Mouse (Mus musculus) hindbrain, embryonic 16.5 days (tissue): ENCODE results near the gene Uvrag. TPM values are rescaled to one million over a fixed set of nuclear protein-coding genes. Genes with fewer than 3 reads are reported as not detected.
A peak's percentile ranks its signal among the peaks of the same experiment; 100 is the strongest.

Experiments used
- ATAC-seq: fragments of 200-750 bp; cut with Nextera tagmentation; 2 replicates; pipeline ENCODE4 v1.8.0; 2017; ENCODE audit warnings: moderate TSS enrichment, moderate library complexity
- H3K27ac ChIP-seq: fragments of 300-500 bp; sonication (generic); 2 replicates; pipeline ENCODE4 v1.5.1; 2014; ENCODE audit warnings: low read depth, mild to moderate bottlenecking, control low read depth, low read length, moderate library complexity
- H3K27me3 ChIP-seq: fragments of 300-500 bp; sonication (generic); replicated peaks from 2 replicates; pipeline ENCODE4 v1.6.1; 2014; ENCODE audit warnings: low read length; ENCODE audit not compliant: control insufficient read depth, insufficient read depth
- H3K36me3 ChIP-seq: fragments of 300-500 bp; sonication (generic); 2 replicates; pipeline ENCODE4 v1.6.1; 2014; ENCODE audit warnings: mild to moderate bottlenecking, low read length, moderate library complexity, mixed read lengths; ENCODE audit not compliant: control insufficient read depth, insufficient read depth
- H3K4me1 ChIP-seq: fragments of 300-500 bp; sonication (generic); 2 replicates; pipeline ENCODE4 v1.6.1; 2014; ENCODE audit warnings: low read depth, low read length; ENCODE audit not compliant: control insufficient read depth, insufficient read depth
- H3K4me2 ChIP-seq: fragments of 300-500 bp; sonication (generic); 2 replicates; pipeline ENCODE4 v1.6.1; 2014; ENCODE audit warnings: mild to moderate bottlenecking, low read length, control low read depth, moderate library complexity
- H3K4me3 ChIP-seq: fragments of 300-500 bp; sonication (generic); 2 replicates; pipeline ENCODE4 v1.5.1; 2014; ENCODE audit warnings: mild to moderate bottlenecking, low read length, control low read depth, moderate library complexity
- H3K9ac ChIP-seq: fragments of 300-500 bp; sonication (generic); 2 replicates; pipeline ENCODE4 v1.6.1; 2014; ENCODE audit warnings: low read depth, mild to moderate bottlenecking, control low read depth, low read length, moderate library complexity
- H3K9me3 ChIP-seq: fragments of 300-500 bp; sonication (generic); 2 replicates; pipeline ENCODE4 v1.6.1; 2014; ENCODE audit warnings: mild to moderate bottlenecking, low read length, moderate library complexity; ENCODE audit not compliant: control insufficient read depth
- WGBS: fragments of 180-500 bp; shearing (Covaris S2); extraction: QIAGEN DNeasy Blood & Tissue Kit; methylation state at CpG from one replicate; pipeline ENCODE4 v1.1.7; 2014; 5-methylcytosine and 5-hydroxymethylcytosine counted together
- polyA plus RNA-seq: library from polyadenylated mRNA; unstranded; fragments of >200 nt; fragmentation: Nextera tagmentation; extraction: Ambion mirVana; gene quantifications from 2 replicates; pipeline ENCODE4 v1.2.1, GENCODE M21; 2015

The Uvrag gene
- polyA plus RNA-seq, 1 experiment from 2014 or later = 14.4 TPM

- no peaks in the 10 kb centered on the region for H3K27me3 ChIP-seq
- H3K9ac ChIP-seq = no peak overlapping the region
- H3K4me3 ChIP-seq = no peak overlapping the region
- no peak overlapping the region for H3K27ac ChIP-seq
- no peaks in the 10 kb centered on the region for H3K36me3 ChIP-seq
- no peak overlapping the region for H3K4me2 ChIP-seq
- 70% methylated on average over 9 of the region's 9 CpGs for WGBS
- H3K4me1 ChIP-seq = peaks cover 9% of the 10 kb centered on the region; the same call in 1 of the 2 replicates
- no peaks in the 10 kb centered on the region for H3K9me3 ChIP-seq
- ATAC-seq = 0 out of 2 replicates have a peak, but pooled peaks have one; percentile 26
Observed at GRCm38 (mm10) chr7:99100087-99100486, 40.9 kb downstream of the Uvrag start.

- ATAC-seq = no peak
- Histone ChIP-seq H3K4me3 (no peak overlapping the region), H3K4me1 (peaks cover 9% of the 10 kb centered on the region; the same call in 1 of the 2 replicates), H3K27ac (no peak overlapping the region), H3K9me3 (no peaks in the 10 kb centered on the region), H3K27me3 (no peaks in the 10 kb centered on the region), H3K9ac (no peak overlapping the region), H3K4me2 (no peak overlapping the region), H3K36me3 (peaks cover 2% of the 10 kb centered on the region; the same call in 1 of the 2 replicates)
- WGBS = 90% methylated on average over 7 of the region's 7 CpGs
Observed at GRCm38 (mm10) chr7:99097781-99098180, 43.2 kb downstream of the Uvrag start.

- Histone ChIP-seq H3K4me2 (no peak overlapping the region), H3K36me3 (peaks cover 2% of the 10 kb centered on the region; the same call in 1 of the 2 replicates), H3K27ac (no peak overlapping the region), H3K4me3 (no peak overlapping the region), H3K9ac (no peak overlapping the region), H3K9me3 (no peaks in the 10 kb centered on the region), H3K27me3 (no peaks in the 10 kb centered on the region), H3K4me1 (peaks cover 7% of the 10 kb centered on the region; the same call in 1 of the 2 replicates)
- WGBS = 94% methylated on average over 2 of the region's 2 CpGs
- no peak for ATAC-seq
Observed at GRCm38 (mm10) chr7:99097128-99097527, 43.8 kb downstream of the Uvrag start.

- no peak overlapping the region for H3K9ac ChIP-seq
- no peak overlapping the region for H3K27ac ChIP-seq
- 73% methylated on average over 4 of the region's 4 CpGs for WGBS
- no peak for ATAC-seq
- no peak overlapping the region for H3K4me2 ChIP-seq
- no peaks in the 10 kb centered on the region for H3K9me3 ChIP-seq
- no peaks in the 10 kb centered on the region for H3K27me3 ChIP-seq
- H3K4me3 ChIP-seq = no peak overlapping the region
- no peaks in the 10 kb centered on the region for H3K4me1 ChIP-seq
- peaks cover 2% of the 10 kb centered on the region; the same call in 1 of the 2 replicates for H3K36me3 ChIP-seq
Observed at GRCm38 (mm10) chr7:99095191-99095590, 45.8 kb downstream of the Uvrag start.

GRCm38 (mm10) chr7:99094336-99094735 lies 46.6 kb downstream of the Uvrag start:
- Histone ChIP-seq H3K27ac (no peak overlapping the region), H3K4me2 (no peak overlapping the region), H3K9ac (no peak overlapping the region), H3K27me3 (no peaks in the 10 kb centered on the region), H3K9me3 (no peaks in the 10 kb centered on the region), H3K4me3 (no peak overlapping the region), H3K4me1 (no peaks in the 10 kb centered on the region), H3K36me3 (peaks cover 2% of the 10 kb centered on the region; the same call in 1 of the 2 replicates)
- 91% methylated on average over 3 of the region's 3 CpGs for WGBS
- no peak for ATAC-seq

GRCm38 (mm10) chr7:99091915-99092645 lies 48.9 kb downstream of the Uvrag start:
- 89% methylated on average over 17 of the region's 17 CpGs for WGBS
- H3K4me3 ChIP-seq = no peak overlapping the region

GRCm38 (mm10) chr7:99089716-99090115 lies 51.2 kb downstream of the Uvrag start:
- Histone ChIP-seq H3K9me3 (no peaks in the 10 kb centered on the region), H3K36me3 (peaks cover 4% of the 10 kb centered on the region; the same call in 1 of the 2 replicates), H3K4me1 (no peaks in the 10 kb centered on the region), H3K4me3 (no peak overlapping the region), H3K4me2 (no peak overlapping the region), H3K9ac (no peak overlapping the region), H3K27me3 (no peaks in the 10 kb centered on the region), H3K27ac (no peak overlapping the region)
- WGBS = 86% methylated on average over 4 of the region's 4 CpGs
- no peak for ATAC-seq

More at GRCm38 (mm10) chr7:99091915-99092645, 48.9 kb downstream of the Uvrag start:
- H3K9me3 ChIP-seq = no peaks in the 10 kb centered on the region
- no peak overlapping the region for H3K27ac ChIP-seq
- no peaks in the 10 kb centered on the region for H3K4me1 ChIP-seq
- H3K9ac ChIP-seq = no peak overlapping the region
- peaks cover 4% of the 10 kb centered on the region; the same call in 1 of the 2 replicates for H3K36me3 ChIP-seq
- H3K4me2 ChIP-seq = no peak overlapping the region
- ATAC-seq = no peak
- no peaks in the 10 kb centered on the region for H3K27me3 ChIP-seq

- Histone ChIP-seq H3K27ac (no peak overlapping the region), H3K9me3 (no peaks in the 10 kb centered on the region), H3K9ac (no peak overlapping the region), H3K27me3 (no peaks in the 10 kb centered on the region), H3K4me2 (no peak overlapping the region), H3K4me1 (no peaks in the 10 kb centered on the region), H3K36me3 (peaks cover 2% of the 10 kb centered on the region; the same call in 1 of the 2 replicates), H3K4me3 (no peak overlapping the region)
- 87% methylated on average over 10 of the region's 10 CpGs for WGBS
- no peak for ATAC-seq
Observed at GRCm38 (mm10) chr7:99088576-99089346, 52.2 kb downstream of the Uvrag start.

- Histone ChIP-seq H3K27me3 (no peaks in the 10 kb centered on the region), H3K27ac (no peak overlapping the region), H3K9me3 (no peaks in the 10 kb centered on the region), H3K4me2 (no peak overlapping the region), H3K4me1 (no peaks in the 10 kb centered on the region), H3K9ac (no peak overlapping the region), H3K4me3 (no peak overlapping the region), H3K36me3 (0 out of 2 replicates have a peak, but pooled peaks cover 2% of the 10 kb centered on the region)
- ATAC-seq = no peak
- 77% methylated on average over 7 of the region's 7 CpGs for WGBS
Observed at GRCm38 (mm10) chr7:99087581-99087980, 53.4 kb downstream of the Uvrag start.
